Mouse (Mus musculus) lung, postnatal 0 days (tissue): Measurements from ENCODE around the gene Myf6.

Source experiments
- CTCF ChIP-seq: IDR thresholded peaks from 2 replicates; pipeline ENCODE4 v1.5.1; 2016; ENCODE audit warnings: antibody characterized with exemption, mild to moderate bottlenecking
- EP300 ChIP-seq: IDR thresholded peaks from 2 replicates; pipeline ENCODE4 v1.6.1; 2016; ENCODE audit warnings: antibody characterized with exemption, mild to moderate bottlenecking, control low read depth

DNA sequence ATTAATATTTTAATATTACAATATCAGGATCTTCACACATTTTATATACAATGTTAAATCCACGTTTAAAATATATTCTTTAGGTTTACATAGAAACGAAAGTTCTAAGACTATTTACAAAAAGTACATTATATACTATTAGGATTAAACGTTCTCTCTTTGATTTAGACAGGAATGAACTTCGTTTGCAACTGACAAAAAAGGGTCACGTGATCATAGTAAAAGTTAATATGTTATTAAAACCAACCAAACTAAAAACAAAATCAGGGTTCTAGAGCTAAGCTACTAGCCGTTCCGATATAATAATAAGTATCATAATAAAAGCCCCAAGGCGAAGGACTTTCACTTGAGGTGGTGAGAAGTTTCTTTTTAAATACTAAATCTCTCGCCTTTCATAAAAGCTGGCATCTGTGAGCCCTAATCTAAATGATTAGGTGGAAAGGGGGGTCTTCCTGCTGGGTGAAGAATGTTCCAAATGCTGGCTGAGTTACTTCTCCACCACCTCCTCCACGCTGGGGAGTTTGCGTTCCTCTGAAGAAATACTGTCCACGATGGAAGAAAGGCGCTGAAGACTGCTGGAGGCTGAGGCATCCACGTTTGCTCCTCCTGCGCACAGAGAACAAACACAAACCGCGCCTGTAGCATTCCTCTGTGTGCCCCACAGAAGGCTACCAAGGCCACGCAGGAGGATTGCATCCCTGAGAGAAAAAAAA is 1.5 kb downstream of the Myf6 start:
- TF ChIP-seq CTCF (no peak), EP300 (no peak)
